Comparison of ENCODE assay signal across 8 mouse cellular contexts in the genomic region with DNA sequence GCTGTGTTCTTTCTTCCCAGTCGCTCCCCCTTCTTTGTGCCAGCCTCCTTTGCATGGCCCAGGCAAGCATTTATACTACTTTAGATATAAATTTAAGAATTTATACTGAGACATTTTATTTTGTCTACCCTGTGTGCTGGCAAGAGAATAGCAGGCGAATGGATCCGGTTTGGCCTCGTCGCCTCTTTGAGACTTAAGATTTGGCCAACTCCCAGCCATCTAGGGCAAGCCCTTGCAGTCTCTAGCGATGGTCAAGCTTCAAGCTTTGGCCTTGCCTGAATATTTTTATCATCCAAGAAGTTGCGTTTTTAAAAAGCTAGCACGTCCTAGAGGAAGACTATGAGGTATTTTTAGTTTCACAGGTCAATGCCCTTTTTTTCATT. TPM values are rescaled to one million over a fixed set of nuclear protein-coding genes. Genes with fewer than 3 reads are reported as not detected.
DNase-seq lines count a peak whose midpoint lies in the region; ATAC-seq lines count a peak whose summit lies in the region.

No protein-coding gene starts in this region.

- peak overlapping the region; percentile 94 for H3K27ac ChIP-seq in embryonic facial prominence, embryonic 10.5 days (replicated peaks)
- peak overlapping the region; percentile 75 for H3K27ac ChIP-seq in intestine, embryonic 14.5 days (ENCODE audit: low read depth)
- H3K27ac ChIP-seq in midbrain, embryonic 13.5 days = peak overlapping the region; percentile 90

- peak overlapping the region; percentile 78 for H3K4me3 ChIP-seq in embryonic facial prominence, embryonic 10.5 days
- H3K4me3 ChIP-seq in intestine, embryonic 14.5 days (ENCODE audit: low read depth, low read length) = peak overlapping the region; percentile 70
- peak overlapping the region; percentile 74 for H3K4me3 ChIP-seq in midbrain, embryonic 13.5 days (replicated peaks)

- peak overlapping the region; percentile 77 for H3K4me2 ChIP-seq in intestine, embryonic 14.5 days (ENCODE audit: low read length)
- H3K4me2 ChIP-seq in midbrain, embryonic 13.5 days (replicated peaks) = peak overlapping the region; percentile 65

- no peak for ATAC-seq in intestine, embryonic 14.5 days (replicated peaks; ENCODE audit: low FRiP score, low TSS enrichment, low read depth)
- ATAC-seq in midbrain, embryonic 13.5 days = no peak
- no peak for ATAC-seq in megakaryocyte progenitor cell, adult 5-6 weeks (replicated peaks; ENCODE audit: poor library complexity)

- H3K4me1 ChIP-seq in embryonic facial prominence, embryonic 10.5 days = peaks cover 12% of the 10 kb centered on the region
- no peaks in the 10 kb centered on the region for H3K4me1 ChIP-seq in intestine, embryonic 14.5 days (replicated peaks; ENCODE audit: control insufficient read depth, insufficient read depth, low read length)
- peaks cover 31% of the 10 kb centered on the region for H3K4me1 ChIP-seq in midbrain, embryonic 13.5 days (replicated peaks)

- peak overlapping the region; percentile 73 for H3K9ac ChIP-seq in intestine, embryonic 14.5 days (ENCODE audit: low read length)
- peak overlapping the region; percentile 80 for H3K9ac ChIP-seq in midbrain, embryonic 13.5 days (replicated peaks)

- peaks cover 20% of the 10 kb centered on the region for H3K36me3 ChIP-seq in embryonic facial prominence, embryonic 10.5 days (replicated peaks)
- H3K36me3 ChIP-seq in intestine, embryonic 14.5 days (ENCODE audit: control insufficient read depth, insufficient read depth, low read length) = peaks cover 5% of the 10 kb centered on the region; the same call in 1 of the 2 replicates
- H3K36me3 ChIP-seq in midbrain, embryonic 13.5 days = peaks cover 3% of the 10 kb centered on the region; the same call in 1 of the 2 replicates

- H3K27me3 ChIP-seq in embryonic facial prominence, embryonic 10.5 days (replicated peaks; ENCODE audit: low read depth, poor library complexity, severe bottlenecking) = no peaks in the 10 kb centered on the region
- no peaks in the 10 kb centered on the region for H3K27me3 ChIP-seq in intestine, embryonic 14.5 days (replicated peaks; ENCODE audit: control insufficient read depth, insufficient read depth, low read length)
- H3K27me3 ChIP-seq in midbrain, embryonic 13.5 days = no peaks in the 10 kb centered on the region

- WGBS in embryonic facial prominence, embryonic 10.5 days = 9% methylated on average over 8 of the region's 8 CpGs
- 9% methylated on average over 8 of the region's 8 CpGs for WGBS in intestine, embryonic 14.5 days
- WGBS in midbrain, embryonic 13.5 days = 8% methylated on average over 8 of the region's 8 CpGs

- DNase-seq in kidney, adult 9 months = peak; percentile 67
- no peak for DNase-seq in kidney, adult 18-20 months
- DNase-seq in embryonic facial prominence, embryonic 10.5 days (ENCODE audit: low spot score) = no peak
- no peak for DNase-seq in intestine, embryonic 14.5 days (ENCODE audit: low spot score)
- DNase-seq in ovary, postnatal 14 days (ENCODE audit: low spot score) = no peak
- DNase-seq in frontal cortex, postnatal 14 days (ENCODE audit: low spot score in 2 of 2) = no peak

- no peaks in the 10 kb centered on the region for H3K9me3 ChIP-seq in embryonic facial prominence, embryonic 10.5 days
- no peaks in the 10 kb centered on the region for H3K9me3 ChIP-seq in intestine, embryonic 14.5 days (ENCODE audit: control insufficient read depth, low read length)
- H3K9me3 ChIP-seq in midbrain, embryonic 13.5 days = no peaks in the 10 kb centered on the region

RNA-seq across cellular contexts. Expression of a gene that starts 0.4 kb away (rescaled TPM):
- polyA plus RNA-seq in embryonic facial prominence, embryonic 10.5 days (2016; fragmentation: Nextera tagmentation; extraction: Ambion mirVana) = 36.5 and 37.2 TPM in 2 replicates
- polyA plus RNA-seq in intestine, embryonic 14.5 days (2014; fragmentation: Nextera tagmentation; extraction: Ambion mirVana) = 41.8 and 48.5 TPM in 2 replicates
- polyA plus RNA-seq in midbrain, embryonic 13.5 days (2015; fragmentation: Nextera tagmentation; extraction: Ambion mirVana) = 17.8 and 19.2 TPM in 2 replicates
- total RNA-seq in megakaryocyte progenitor cell, adult 5-6 weeks (2015) = 27.5 and 28.5 TPM in 2 replicates
- total RNA-seq in megakaryocyte progenitor cell, adult 5-6 weeks (2017) = 36.1 and 44.7 TPM in 2 replicates
